Mouse (Mus musculus) ovary, postnatal 36 days (tissue): ENCODE data around the gene Zfp652.
"Not testable (repeated sequence)": the region's sequence is repeated elsewhere in the genome, so short reads cannot be mapped to it uniquely, and the experiment has no call there.

Experiments used
- DNase-seq: peaks from one replicate; pipeline ENCODE4 v3.0.0; 2022; ENCODE audit warnings: low spot score, mixed read lengths

Zfp652 gene

GRCm38 (mm10) chr11:95857716-95858527, 145.4 kb downstream of the Zfp652 start:
- no peak for DNase-seq

- peak; percentile 93 for DNase-seq
These were observed 146.3 kb downstream of the Zfp652 start for GRCm38 (mm10) chr11:95858528-95859467.

- DNase-seq = peak; percentile 74
These were observed 147.0 kb downstream of the Zfp652 start for GRCm38 (mm10) chr11:95859468-95859855.

- no peak for DNase-seq
These were observed 147.6 kb downstream of the Zfp652 start for GRCm38 (mm10) chr11:95860071-95860490.

GRCm38 (mm10) chr11:95861397-95861796, 148.9 kb downstream of the Zfp652 start:
- DNase-seq = no peak

- DNase-seq = no peak
These were observed 157.0 kb downstream of the Zfp652 start for GRCm38 (mm10) chr11:95869442-95869841.

GRCm38 (mm10) chr11:95869918-95870470, 157.5 kb downstream of the Zfp652 start:
- no peak for DNase-seq

- no peak for DNase-seq
These were observed 163.3 kb downstream of the Zfp652 start for GRCm38 (mm10) chr11:95875804-95876203.

GRCm38 (mm10) chr11:95876296-95876695, 163.8 kb downstream of the Zfp652 start:
- DNase-seq = peak; percentile 52

GRCm38 (mm10) chr11:95879861-95880260, 167.4 kb downstream of the Zfp652 start:
- DNase-seq = not testable (repeated sequence)
